Mouse (Mus musculus): Measurements from ENCODE around the gene Fam84b.

GRCm38 (mm10) chr15:60836321-60836720, 17.3 kb downstream of the Fam84b start:
- TF ChIP-seq CTCF (IDR thresholded peaks at IDR 0.05; ENCODE audit: low read depth, low read length) (no peak), POLR2A (IDR thresholded peaks at IDR 0.05; ENCODE audit: extremely low read depth, insufficient read depth, low read length) (no peak)
